Mouse (Mus musculus): ENCODE data around the gene Olfr1242.

Gene Olfr1242

GRCm38 (mm10) chr2:89498235-89498634 is at the start of gene Olfr1242:
Olfr1242 (minus strand) TSS chr2:89498335.
- no peak for DNase-seq (ENCODE audit: low spot score in 2 of 2)

GRCm38 (mm10) chr2:89544516-89544915 is 46.4 kb upstream of the Olfr1242 start:
- DNase-seq (ENCODE audit: low spot score in 2 of 2) = no peak

DNA sequence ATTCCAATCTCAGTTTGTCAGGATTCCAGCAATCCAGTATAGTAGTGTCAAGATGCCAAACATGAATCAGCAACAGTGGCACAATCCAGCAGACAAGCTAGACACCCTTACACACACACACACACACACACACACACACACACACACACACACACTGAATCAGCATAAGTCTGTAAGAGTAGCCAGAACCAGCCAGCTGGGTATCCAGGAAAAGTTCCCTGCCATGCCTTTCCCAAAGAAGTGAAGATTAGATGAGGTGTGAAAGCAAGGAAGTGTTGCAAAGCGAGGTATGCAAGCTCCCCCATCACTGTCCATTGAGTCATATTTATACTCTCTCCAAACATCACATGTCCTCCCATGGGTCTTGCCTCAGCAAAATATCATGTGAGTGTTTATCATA is 41.8 kb upstream of the Olfr1242 start:
- no peak for DNase-seq (ENCODE audit: low spot score in 2 of 2)

DNA sequence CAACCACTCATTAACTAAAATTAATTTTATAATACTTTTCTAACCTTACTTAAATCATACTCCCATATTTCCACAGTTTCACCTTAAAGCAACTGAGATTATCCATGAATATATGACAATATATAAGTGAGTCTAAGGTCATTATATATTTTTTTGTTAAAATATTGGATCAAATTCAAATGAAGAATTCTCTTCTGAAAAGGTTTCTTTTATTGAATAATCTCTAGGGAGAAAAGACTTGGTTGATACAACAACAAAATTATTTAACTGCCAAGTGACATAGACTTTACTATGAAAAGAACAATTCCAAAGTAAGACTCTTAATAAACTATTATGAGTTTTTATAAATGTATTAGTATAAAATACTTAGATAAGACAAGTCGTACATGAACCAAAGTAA is 33.3 kb upstream of the Olfr1242 start, which contains the start of gene Olfr1243:
Gene Olfr1243, minus strand, starts transcription at position 101 of the 400 bp plus-strand sequence.
- DNase-seq (ENCODE audit: low spot score in 2 of 2) = no peak

DNA sequence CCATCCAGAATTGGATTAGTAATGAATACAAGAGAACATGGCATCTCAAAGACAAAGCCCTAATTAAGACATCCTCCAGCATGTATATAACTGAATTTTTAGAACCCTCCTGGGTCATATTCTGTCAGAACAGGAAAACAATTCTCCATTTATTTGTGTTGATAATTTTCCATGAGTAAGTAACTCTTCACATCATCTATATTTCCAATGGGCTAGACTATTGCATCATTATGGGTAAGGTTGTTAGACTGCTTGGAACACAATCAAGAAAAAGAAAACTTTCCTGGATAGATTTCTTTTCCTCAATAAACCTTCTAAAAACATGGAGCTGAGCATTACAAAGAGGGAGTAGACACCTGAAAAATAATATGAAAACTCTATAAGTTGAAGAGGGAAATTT is 11.1 kb downstream of the Olfr1242 start, which contains the start of gene Olfr1241:
Gene Olfr1241, minus strand, starts transcription at position 101 of the 400 bp plus-strand sequence.
- DNase-seq (ENCODE audit: low spot score in 2 of 2) = no peak

DNA sequence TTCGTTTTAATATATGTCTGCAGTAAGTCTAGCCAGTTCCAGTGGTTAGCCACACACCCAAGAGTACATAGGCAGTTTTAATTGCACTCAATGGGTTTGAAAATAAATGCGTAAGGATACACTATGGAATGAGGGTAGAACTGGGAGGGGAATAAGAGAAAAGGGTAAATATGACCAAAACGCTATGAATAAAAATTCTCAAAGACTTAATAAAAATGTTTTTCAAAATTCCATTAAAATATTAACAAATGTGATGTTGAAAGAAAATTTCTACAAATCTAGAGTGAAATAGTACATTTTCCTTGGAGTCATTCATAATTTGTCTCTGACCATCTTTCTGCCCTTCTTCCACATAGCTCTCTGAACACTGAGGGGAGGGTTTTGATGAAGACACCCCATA is 55.2 kb downstream of the Olfr1242 start, which contains the start of gene Olfr1240:
Gene Olfr1240, minus strand, starts transcription at position 101 of the 400 bp plus-strand sequence.
- no peak for DNase-seq (ENCODE audit: low spot score in 2 of 2)
